Mouse (Mus musculus): ENCODE measurements around the gene Asap2. TPM values are rescaled to one million over a fixed set of nuclear protein-coding genes. Genes with fewer than 3 reads are reported as not detected.

Gene Asap2
- total and polyA plus RNA-seq, 3 experiments, result 0.46 to 1.9 TPM; not detected in 1

GRCm38 (mm10) chr12:21286243-21286622, 296.0 kb downstream of the Asap2 start, which contains the start of gene Itgb1bp1 (continued):
- TF ChIP-seq CTCF (IDR thresholded peaks at IDR 0.05 in 2 of 3, conservative IDR thresholded peaks at IDR 0.05 in 1 of 3; ENCODE audit: control insufficient read depth in 1 of 3, insufficient read depth in 1 of 3, low read depth in 2 of 3, low read length in 3 of 3, poor library complexity in 1 of 3, severe bottlenecking in 1 of 3) (no peak), RAD21 (IDR thresholded peaks at IDR 0.05; ENCODE audit: low read depth, low read length) (no peak), HCFC1 (IDR thresholded peaks at IDR 0.05; ENCODE audit: low read depth, low read length) (peak; percentile 86), NRF1 (IDR thresholded peaks at IDR 0.05; ENCODE audit: insufficient read depth, low read depth, low read length, poor library complexity, severe bottlenecking) (peak; percentile 81), ZKSCAN1 (IDR thresholded peaks at IDR 0.05; ENCODE audit: low read depth, low read length) (no peak), NELFE (IDR thresholded peaks at IDR 0.05; ENCODE audit: low read depth, low read length) (peak; percentile 58), UBTF (IDR thresholded peaks at IDR 0.05; ENCODE audit: borderline replicate concordance, insufficient read depth, low read depth, low read length) (no peak), ELF1 (IDR thresholded peaks at IDR 0.05; ENCODE audit: low read depth, low read length) (peak; percentile 82), MAZ (IDR thresholded peaks at IDR 0.05; ENCODE audit: low read depth, low read length) (0 out of 2 replicates have a peak, but pooled peaks have one; percentile 28), TBP (IDR thresholded peaks at IDR 0.05; ENCODE audit: low read depth, low read length) (peak; percentile 45)

GRCm38 (mm10) chr12:21286712-21287650, 296.7 kb downstream of the Asap2 start:
- H3K9me3 ChIP-seq (replicated peaks; ENCODE audit: insufficient read depth, low read length), result no peaks in the 10 kb centered on the region
- H3K4me3 ChIP-seq (ENCODE audit: control insufficient read depth in 1 of 2, insufficient read depth in 1 of 2, low read depth in 2 of 2, low read length in 2 of 2), result peak overlapping the region; percentile 80 to 94
- H3K4me1 ChIP-seq (ENCODE audit: control insufficient read depth in 1 of 2, insufficient read depth in 2 of 2, low read length in 2 of 2), result peaks cover 0 to 16% of the 10 kb centered on the region in 2 experiments; a peak in 3 of 4 replicates
- H3K9ac ChIP-seq (ENCODE audit: control insufficient read depth, low read depth, low read length, poor library complexity, severe bottlenecking), result peak overlapping the region; percentile 96
- TF ChIP-seq MAX (IDR thresholded peaks at IDR 0.05; ENCODE audit: low read length) (peak; percentile 80), ZC3H11A (IDR thresholded peaks at IDR 0.05; ENCODE audit: low read depth, low read length) (no peak), MYC (IDR thresholded peaks at IDR 0.05; ENCODE audit: low read depth, low read length) (0 out of 2 replicates have a peak, but pooled peaks have one; percentile 58), SMC3 (IDR thresholded peaks at IDR 0.05; ENCODE audit: low read depth, low read length) (no peak), GABPA (IDR thresholded peaks at IDR 0.05; ENCODE audit: low read depth, low read length) (no peak), CHD1 (IDR thresholded peaks at IDR 0.05; ENCODE audit: low read depth, low read length) (no peak), MXI1 (IDR thresholded peaks at IDR 0.05; ENCODE audit: low read depth, low read length) (peak; percentile 94), ELF1 (IDR thresholded peaks at IDR 0.05; ENCODE audit: low read depth, low read length) (peak; percentile 59), KAT2A (conservative IDR thresholded peaks at IDR 0.05; ENCODE audit: low read depth, low read length) (no peak)
- DNase-seq (ENCODE audit: low read depth, low spot score), result peak; percentile 54
- no peaks in the 10 kb centered on the region for H3K27me3 ChIP-seq (ENCODE audit: control insufficient read depth in 1 of 2, insufficient read depth in 2 of 2, low read length in 2 of 2)
- peak overlapping the region; percentile 92 for H3K27ac ChIP-seq (ENCODE audit: control insufficient read depth, low read depth, low read length)
- H3K36me3 ChIP-seq (ENCODE audit: control insufficient read depth in 1 of 2, insufficient read depth in 2 of 2, low read length in 2 of 2), result peaks cover 0 to 9% of the 10 kb centered on the region in 2 experiments; a peak in 2 of 4 replicates
- H3K79me2 ChIP-seq (ENCODE audit: control insufficient read depth, insufficient read depth, low read length, poor library complexity), result peaks cover 23% of the 10 kb centered on the region

All from MEL (cell line).